Mouse (Mus musculus): ENCODE measurements around the gene Rrp12.

GRCm38 (mm10) chr19:41906311-41907078 is 10.5 kb upstream of the Rrp12 start:
- TF ChIP-seq POLR2A (IDR thresholded peaks at IDR 0.05; ENCODE audit: low read depth, low read length) = no peak
- no peak for TF ChIP-seq CTCF (conservative IDR thresholded peaks at IDR 0.05; ENCODE audit: insufficient read depth, insufficient read length, low read depth, low read length)
